Mouse (Mus musculus) thymus, postnatal 25 days (tissue): Measurements from ENCODE around the gene Gm49383.
"Not testable (repeated sequence)": the region's sequence is repeated elsewhere in the genome, so short reads cannot be mapped to it uniquely, and the experiment has no call there.

ENCODE experiments used
- DNase-seq: peaks from one replicate; pipeline ENCODE4 v3.0.0; 2022

The Gm49383 gene

DNA sequence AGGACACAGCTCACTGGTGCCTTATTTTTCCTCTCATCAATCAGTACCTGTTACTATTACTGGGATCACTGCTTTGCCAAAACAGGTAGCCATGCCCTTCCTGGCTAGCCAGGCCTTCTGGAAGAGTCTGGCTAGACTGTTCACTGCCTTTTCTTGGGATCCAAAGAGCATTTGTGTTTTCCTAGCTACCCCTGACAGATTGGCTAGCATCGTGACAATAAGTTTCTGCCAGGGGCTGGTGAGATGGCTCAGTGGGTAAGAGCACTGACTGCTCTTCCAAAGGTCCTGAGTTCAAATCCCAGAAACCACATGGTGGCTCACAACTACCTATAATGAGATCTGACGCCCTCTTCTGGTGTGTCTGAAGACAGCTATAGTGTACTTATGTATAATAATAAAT is 36.2 kb downstream of the Gm49383 start:
- not testable (repeated sequence) for DNase-seq

DNA sequence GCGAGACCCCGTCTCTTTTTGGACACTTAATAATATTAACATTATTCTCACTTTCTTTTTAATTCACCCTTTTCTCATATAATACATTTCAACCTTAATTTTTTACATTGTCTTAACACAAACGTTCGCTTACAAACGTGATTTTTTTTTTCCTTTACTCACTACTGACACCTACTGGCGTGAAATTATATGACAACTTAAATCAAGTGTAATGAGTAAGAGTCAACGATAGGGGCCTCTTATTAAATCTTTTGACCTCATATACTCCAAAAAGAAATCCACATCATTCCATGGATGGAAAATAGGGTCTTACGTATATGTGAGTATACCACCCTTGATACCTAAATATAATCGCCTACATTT is 37.3 kb downstream of the Gm49383 start:
- peak; percentile 28 for DNase-seq

DNA sequence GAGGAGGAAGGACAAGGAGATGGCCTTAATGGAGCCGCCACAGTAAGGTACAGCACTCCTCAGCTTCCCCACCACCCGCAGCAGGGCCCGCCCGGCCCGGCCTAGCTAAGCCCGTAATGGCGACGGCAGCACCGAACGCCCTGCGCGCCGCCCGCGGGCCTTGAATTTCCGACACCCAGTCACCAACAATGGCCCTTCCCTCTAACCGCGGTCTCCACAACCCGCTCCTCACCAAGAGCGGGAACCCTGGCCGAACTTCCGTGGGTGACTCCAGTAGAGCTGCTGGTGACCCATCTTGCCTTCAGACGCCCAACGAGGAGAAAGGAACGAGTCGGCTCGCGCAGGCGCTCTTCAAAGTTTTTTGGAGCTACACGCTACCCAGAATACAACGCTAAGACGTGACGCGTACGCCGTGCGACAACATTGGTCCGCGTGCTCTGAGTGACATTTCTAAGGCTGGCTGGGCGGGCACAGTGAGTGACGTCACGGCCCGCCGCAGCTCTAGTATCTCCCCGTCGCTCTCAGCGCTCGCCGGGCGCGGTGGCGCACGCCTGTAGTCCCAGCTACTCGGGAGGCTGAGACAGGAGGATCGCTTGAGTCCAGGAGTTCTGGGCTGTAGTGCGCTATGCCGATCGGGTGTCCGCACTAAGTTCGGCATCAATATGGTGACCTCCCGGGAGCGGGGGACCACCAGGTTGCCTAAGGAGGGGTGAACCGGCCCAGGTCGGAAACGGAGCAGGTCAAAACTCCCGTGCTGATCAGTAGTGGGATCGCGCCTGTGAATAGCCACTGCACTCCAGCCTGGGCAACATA is 37.9 kb downstream of the Gm49383 start, which contains the start of gene Rps29:
Rps29 (minus strand) TSS at position 422 of the 813 bp plus-strand sequence.
- DNase-seq = peak; percentile 96

DNA sequence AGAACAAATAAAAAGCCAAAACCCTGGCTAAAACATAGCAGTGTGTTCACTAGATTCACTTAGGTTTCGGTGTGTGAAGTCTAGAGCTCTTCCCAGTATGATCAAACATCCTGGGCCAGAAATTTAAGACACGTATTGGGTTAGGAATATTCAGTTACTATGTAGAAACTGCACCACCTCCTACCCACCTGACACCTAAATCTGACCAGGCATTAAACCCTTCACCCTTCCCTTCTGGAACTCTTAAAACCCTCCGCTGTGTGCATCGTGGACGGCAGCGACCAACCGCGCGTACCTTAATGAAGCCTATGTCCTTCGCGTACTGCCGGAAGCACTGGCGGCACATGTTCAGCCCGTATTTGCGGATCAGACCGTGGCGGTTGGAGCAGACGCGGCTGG is 38.5 kb downstream of the Gm49383 start:
- no peak for DNase-seq

DNA sequence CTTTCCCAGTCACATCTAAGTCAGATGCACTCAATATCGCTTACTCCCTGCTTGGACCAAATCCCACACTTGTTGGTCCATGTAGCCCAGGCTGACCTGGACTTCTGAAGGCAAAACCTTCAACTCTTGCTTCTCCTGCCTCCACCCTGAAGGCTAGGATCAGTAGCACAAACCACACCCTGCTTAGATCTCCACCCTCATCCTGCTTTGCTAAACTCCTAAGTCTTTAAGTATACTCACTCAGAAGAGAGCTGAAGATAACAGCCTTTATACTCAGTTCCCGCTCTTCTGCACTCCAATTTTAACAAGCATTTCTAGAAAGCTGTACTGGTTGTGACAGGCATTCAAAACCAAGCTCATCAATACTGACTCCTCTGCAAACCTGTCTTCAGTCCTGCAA is 39.8 kb downstream of the Gm49383 start:
- DNase-seq = no peak

DNA sequence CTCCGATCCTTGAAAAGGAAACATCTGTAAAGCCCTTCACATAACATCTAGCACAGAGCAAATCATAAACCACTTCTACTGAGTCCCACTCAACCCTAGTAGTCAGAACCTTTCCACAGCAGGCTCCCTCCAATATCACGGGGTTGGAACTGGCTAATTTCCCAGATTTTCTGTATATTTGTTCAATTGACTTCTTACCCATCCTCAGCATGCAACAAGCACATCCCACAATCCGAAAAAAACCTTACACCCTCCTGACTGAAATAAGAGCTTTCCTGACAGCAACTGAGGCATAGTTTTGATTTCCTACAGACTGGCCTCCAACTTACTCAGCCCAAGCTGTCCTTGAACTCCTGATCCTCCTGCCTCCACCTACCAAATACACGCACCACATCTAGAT is 40.5 kb downstream of the Gm49383 start:
- DNase-seq = no peak

DNA sequence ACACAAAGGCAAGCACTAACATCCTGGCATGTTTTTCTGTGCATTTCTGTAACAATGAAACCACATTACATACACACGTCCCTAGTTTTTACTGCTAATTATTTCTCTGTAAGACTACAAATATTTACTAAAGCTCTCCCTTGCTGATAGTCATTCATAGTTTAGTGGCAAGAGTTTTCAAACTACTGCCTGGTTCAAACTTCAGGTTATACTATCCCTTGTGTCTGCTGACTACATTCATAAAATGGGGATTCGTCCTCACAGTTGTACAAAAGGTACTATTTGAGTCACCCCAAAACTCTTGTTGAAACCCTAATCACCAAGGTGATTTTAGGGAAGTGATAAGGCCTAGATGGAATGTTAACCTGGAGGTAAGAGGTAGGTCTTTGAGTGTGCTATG is 41.0 kb downstream of the Gm49383 start:
- no peak for DNase-seq

DNA sequence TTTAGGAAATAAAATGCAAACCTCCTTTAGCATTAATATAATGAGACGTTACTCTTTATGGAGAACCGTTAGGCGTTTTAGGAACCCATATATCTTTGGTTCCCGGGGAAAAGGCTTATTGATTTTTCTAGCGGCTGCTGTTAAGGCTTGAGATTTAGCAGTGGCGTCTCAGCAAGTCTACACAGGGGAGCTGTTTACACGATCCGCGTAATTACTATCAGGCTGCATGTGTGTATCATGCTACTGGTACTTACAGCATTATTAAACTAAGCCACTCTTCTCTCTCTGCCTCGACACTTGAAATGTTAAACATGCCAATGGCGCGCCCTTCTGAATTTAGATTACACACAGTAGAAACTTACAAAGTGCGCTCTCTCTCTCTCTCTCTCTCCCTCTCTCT is 46.9 kb downstream of the Gm49383 start:
- no peak for DNase-seq

DNA sequence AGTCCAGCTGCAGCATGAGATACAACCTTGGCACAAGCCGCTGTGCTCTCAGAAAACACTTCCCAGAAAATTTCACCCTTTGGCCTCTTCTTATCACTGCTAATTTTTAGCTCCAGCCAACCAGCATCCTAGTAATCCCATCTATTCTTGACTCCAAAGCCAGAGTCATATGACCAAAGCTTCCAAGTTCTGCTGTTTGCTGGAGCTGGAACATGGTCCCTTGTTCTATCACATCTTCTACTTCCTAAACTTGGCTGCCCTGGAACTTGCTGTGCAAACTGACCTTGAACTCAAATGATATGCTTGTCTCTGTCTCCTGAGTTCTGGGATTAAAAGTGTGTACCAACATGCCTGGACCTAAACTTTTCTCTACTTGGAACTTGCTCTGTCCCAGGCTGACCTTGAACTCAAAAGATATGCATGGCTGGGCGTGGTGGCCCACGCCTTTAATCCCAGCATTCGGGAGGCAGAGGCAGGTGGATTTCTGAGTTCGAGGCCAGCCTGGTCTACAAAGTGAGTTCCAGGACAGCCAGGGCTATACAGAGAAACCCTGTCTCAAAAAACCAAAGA is 49.7 kb downstream of the Gm49383 start:
- no peak for DNase-seq

DNA sequence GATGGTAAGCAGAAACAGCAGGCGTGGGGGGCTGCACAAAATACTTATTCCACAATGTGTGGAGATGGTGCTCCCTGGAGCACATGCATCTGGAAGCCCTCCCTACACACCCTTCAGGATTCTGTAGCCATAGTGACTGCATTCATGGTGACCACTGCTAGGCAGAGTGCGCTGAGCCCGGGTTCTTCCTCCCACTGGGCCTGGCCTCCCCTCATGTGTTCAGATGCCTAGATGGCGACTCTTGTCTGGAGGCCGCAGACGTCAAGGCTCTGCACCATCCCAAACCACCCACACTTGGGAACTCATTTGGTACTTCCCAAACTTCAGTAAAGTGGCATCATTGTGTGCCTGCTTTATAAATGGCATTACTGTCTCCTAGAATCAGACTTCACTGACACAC is 53.4 kb downstream of the Gm49383 start:
- no peak for DNase-seq

DNA sequence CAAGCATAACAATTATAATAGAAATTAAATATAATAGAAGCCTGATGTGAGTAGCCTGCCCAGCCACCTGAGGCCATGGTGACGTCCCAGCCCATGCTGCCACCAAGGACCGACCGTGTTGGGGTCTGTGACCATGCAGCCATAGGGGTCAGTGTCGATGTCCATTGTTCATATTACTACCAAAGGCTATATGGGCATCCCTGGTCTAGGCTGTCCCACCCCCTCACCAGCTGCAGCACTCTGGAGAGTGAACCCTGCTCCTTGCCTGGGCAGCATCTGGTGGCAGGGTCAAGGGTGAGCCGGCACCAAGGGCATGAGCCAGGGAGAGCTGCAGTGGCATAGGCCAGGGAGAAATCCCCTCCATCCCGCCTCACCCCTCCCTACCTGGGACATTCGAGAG is 57.1 kb downstream of the Gm49383 start:
- DNase-seq = no peak

DNA sequence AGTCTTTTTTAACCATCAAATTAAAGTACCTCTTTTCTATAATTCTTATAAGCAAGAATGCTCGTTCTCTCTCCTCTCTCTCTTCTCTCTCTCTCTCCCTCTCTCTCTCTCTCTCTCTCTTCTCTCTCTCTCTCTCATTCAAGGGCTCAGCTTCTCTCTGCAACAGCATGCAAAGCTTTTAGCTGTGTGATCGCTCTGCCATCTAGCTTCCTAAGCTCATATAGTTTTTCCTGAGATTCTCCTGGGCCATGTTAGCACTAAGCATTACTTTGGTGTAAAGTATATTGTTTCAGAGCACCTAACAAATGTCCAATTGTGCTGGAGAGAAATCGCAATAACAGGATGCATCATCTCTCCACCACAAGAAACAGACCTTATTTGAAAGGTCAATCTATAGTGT is 57.7 kb downstream of the Gm49383 start:
- DNase-seq = no peak
